Mouse (Mus musculus) heart, postnatal 4 days (tissue): ENCODE measurements around the gene Gna12. TPM values are rescaled to one million over a fixed set of nuclear protein-coding genes. Genes with fewer than 3 reads are reported as not detected.

ENCODE experiments used
- DNase-seq: peaks from one replicate; pipeline ENCODE4 v3.0.0; 2021
- total RNA-seq, 2 experiments: library from RNA; stranded (reverse); gene quantifications; 2 replicates each; pipeline ENCODE4 v1.2.3; 2021

Gene Gna12
- total RNA-seq, 2 experiments from 2014 or later, result 85.9 to 86.8 TPM

DNA sequence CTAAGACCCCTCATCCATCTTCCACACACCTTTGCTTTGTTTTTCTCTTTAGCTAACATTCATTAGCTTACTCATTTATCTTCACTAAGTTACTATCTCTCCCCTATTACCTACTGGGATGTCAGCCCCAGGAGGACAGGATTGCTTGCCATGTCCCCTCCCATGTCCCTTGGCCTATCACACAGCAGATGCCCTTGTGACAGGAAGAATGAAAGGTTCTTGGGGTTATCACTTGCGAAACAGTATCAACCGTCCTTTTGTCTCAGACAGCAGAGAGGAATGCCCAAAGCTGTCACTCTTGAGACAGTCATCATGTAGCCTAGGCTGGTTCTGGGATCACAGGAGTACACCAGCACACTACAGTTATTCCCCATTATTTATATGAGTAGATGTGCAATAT lies 35.1 kb downstream of the Gna12 start:
- no peak for DNase-seq

- no peak for DNase-seq
These were observed 35.5 kb downstream of the Gna12 start for GRCm38 (mm10) chr5:140794753-140795152.

DNA sequence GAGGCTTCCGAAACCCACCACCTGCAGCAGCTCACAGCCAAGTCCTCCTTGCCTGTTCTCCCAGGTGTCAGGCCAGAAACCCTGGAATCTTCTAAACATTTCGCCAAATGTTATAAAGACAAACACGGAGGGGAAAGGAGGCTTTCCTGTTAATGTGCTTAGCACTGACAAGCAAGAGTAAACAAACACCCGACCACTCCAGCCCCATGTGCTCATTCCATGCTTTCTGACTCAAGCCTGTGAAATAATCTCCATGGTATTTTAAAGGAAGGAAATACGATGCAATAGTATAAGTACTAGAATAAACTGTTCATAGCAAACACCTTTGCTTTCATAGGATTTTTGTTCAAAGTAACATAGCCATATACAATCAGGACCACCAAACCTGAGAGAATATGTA lies 38.0 kb downstream of the Gna12 start:
- DNase-seq, result no peak

DNA sequence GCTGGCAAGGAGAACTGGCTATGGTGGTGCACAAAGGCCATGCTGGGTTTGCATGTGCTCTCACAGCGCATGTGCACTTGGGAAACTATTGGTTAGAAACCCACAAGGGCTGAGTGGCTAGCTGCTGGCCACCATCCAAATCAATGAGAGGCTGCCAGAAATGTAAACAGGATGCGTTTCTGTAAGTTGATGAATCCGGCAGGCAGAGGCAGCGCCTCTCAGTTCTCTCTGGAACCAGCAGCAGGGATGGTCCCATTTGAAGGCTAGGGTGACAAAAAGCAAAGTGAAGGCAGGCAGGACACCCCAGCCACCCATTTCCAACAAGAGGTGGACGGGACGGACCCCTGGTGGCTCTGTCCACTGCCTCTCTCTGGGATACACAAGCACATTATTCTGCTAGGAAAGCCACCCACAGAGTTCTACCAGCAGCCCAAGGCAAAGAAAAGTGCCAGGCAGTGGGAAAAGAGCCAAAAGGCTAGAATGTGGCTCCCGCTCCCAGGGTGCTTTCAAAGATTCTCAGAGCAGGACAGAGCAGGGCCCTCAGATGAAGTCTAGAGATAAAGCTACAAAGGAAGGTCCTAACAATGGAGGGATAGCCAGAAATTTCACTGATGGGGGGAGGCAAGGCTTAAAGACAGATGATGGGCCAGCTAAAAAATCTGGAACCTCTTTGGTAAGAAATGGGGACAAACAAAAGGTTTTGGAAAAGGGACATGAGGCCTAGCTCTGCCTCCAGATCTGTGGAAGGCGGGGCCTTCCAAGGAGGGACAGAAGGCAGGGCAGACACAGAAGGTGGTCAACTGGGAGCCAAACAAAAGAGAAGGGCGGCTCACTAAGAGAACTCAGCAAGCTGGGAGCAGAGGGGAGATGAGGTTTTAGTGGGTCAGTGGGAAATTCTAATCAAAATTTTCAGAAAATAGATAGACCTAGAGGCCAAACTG lies 39.0 kb downstream of the Gna12 start:
- peak; percentile 70 for DNase-seq

DNA sequence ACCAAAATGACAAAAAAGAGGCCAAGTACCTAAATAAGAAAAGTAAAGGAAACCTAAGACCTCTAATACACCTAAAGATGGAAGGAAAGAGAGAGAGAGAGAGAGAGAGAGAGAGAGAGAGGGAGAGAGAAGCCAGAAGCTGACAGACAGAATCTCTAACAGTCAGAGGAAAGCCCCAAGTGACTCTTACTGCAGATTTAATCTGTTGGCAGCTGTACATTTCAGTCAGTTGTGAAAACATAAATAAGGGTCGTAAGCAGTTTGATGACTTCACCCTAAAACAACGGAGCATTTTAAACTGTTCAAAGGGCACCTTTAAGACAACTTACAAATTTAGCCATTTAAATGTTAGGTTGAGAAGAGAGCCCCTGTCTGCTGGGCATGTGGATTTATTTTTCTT lies 39.8 kb downstream of the Gna12 start:
- no peak for DNase-seq

DNA sequence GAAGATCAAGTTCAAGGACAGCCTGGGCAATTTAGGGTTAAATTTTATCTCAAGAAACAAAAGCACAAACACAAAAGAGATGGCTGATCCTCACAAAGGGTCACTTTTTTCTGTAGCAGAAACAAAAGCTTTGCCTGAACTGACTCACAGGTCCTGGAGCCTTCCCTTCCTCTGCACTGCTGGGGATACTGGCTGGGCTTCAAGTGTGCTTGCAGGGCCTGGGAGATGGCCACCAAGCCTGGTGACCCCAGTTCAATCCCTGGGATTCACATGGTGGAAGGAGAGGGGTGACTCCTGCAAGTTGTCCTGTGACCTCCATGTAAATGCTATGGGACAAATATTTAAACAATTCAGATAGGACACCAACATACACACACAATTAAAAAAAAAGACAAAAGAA lies 40.7 kb downstream of the Gna12 start:
- DNase-seq, result no peak

DNA sequence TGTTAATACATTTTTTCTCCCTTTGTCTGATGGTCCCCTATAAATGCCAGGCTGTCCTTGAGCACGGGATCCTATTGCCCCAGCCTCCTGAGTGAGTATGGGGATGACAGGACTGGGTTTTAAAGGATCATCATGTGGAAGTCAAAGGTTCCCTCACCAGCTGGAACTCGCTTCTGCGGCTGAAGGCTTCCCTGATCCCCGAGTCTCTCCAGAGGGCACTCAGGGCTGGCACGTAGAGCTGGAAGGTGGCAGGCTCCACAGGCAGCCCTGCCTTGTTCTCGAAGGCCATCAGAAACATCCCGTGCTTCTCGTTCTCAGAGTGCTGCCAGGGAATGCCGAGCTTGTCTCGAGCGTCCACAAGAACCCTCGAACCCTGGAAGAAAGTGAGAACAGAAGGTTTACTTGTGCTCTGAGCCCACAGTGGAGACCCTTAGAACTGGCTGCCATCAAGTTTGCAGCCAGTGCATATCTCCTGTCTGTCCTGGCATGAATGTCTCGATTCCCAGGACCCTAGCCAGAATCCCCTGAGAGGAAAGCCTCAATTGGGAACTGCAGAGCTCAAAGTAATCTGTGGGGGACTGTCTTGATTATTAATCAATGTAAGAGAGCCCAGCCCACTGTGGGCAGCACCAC lies 44.9 kb downstream of the Gna12 start:
- no peak for DNase-seq

DNA sequence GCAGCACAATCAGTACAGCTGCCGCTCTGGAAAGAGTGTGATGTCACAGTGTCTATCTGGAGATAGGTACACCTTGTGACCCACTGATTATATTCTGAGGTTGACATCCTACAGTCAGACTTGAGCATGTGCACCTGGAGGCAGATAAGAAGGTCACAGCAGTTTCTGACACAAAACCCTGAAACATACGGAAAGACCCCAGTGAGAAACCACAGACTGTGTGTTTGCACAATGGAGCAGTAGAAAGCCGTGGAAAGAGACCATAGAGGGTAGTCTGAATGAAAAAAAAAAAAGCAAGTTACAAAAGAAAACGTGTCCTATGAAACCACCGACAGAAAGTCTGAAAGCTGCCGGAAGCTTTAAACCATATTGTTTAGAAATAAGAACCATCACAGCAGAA lies 45.9 kb downstream of the Gna12 start:
- no peak for DNase-seq

GRCm38 (mm10) chr5:140783577-140783976 lies 46.7 kb downstream of the Gna12 start:
- DNase-seq, result no peak

DNA sequence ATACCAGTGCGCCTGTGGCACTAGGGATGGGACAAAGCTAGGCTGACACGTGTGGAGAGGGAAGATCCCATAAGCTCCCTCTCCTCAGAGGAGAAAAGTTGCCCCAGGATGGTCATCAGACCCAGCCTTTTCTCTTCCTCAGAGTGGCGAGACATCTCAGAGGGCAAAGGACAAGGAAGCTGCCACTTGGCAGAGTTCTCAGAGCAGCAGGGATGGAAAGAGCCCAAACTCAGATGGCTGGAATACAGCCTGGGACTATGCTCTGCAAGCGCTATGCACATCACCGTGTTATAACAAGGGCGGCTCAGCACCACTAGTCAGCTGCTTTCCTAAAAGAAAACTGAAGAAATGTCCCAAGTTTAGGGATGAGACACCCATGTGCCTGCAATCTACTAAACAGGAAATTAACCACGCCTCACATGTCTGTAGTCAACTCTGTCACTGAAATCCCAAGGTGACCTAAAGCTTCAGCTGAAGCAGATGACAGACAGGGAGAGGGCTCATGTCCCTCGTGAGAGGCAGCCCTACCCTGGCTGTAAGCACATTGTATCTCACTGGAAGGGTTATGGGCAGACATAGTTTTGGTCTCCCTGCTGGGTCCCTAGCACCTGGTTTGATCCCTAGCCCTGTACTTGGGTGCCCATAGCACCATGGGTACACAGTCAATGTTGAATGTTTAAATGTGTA lies 48.2 kb downstream of the Gna12 start:
- no peak for DNase-seq

DNA sequence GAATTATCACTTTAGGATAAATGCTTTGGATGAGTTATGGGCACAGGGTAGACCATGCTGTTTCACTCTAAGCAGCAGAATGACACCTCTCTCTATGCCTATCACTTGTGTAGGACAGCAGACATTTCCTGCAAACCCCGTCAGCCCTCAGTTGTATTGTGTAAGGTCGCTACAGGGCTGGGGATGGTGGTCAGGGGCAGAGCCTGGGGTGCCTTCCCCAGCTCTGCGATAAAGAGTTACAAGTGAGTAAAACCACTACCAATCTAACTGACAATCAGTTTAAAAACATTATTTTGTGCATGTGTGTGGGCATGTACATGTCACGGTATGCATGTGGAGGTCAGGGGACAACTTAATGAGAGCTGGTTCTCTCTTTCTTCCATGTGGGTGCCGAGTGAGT lies 49.1 kb downstream of the Gna12 start:
- DNase-seq, result no peak

DNA sequence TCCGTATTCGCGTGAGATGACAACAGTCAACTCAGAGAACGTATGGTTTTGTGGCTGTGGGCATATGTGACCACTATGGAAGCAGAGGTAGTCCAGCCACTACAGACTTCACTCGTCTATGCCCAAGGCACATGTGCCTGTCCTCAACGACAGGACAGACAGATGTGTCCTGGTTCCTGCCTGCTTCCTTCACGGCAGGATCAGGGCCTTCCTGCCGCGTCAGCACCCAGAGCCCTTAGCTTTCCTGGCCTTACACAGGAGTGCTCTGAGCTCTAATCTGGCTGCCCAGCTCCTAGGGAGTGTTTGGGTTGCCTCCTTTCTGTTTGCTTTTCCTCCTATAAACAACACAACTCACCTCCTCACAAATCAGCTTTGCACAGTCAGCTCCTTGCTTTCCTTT lies 53.3 kb downstream of the Gna12 start:
- no peak for DNase-seq

DNA sequence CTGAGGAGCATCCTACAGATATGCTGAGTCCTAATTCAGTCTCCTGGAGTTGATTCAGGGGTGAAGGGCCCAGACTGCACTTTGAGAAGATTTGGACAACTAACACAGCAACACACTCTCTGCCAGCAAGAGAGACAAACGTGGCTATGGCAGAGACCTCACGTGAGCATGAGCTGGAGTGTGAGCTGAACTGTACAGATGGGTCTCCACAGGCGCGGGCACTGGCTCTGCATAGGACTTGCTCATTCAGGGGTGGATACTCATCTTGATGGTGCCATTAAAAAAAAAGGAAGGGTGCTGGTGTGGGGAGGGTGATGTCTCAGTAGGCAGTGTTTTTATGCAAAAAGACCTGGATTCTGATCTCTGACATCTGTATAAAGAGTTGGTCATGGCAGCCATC lies 55.1 kb downstream of the Gna12 start:
- DNase-seq, result no peak

DNA sequence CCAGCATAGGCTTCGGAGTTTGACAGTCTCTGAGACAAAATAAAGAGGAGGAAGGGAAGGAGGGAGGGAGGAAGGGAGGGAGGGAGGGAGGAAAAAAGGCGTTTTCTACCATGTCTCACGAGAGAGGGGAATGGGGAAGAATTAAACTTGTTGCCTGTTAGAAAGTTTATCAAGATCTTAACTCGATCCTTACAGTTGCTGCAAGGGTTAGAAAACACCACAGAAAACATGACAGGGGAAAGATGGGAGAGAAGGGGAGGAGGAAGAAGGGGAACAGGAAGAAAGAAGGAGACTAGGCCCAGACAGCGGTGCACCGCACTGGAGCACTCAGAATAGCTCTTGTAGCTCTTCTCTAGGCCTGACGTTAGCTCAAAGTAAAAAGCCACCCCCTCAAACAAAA lies 58.1 kb downstream of the Gna12 start:
- DNase-seq, result no peak

DNA sequence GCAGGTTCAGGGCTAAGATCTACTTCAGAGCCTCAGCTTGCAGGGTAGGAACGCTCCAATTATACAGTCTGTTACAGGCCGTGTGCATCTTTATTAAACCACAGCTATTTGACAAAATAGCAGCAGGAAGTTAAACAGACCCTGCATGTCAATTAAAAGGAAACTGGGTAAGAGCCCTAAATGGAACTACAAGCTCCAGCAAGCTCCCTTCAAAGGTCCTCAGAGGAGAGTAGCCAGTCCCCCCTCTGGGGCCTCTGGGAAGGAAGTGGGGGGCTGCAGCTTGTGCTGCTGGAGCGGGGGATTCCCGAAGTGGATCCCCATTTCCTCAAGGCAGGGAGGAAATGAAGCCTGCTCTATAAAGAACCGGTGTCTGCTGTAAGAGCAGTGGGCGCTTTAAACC lies 58.6 kb downstream of the Gna12 start:
- no peak for DNase-seq

- no peak for DNase-seq
These were observed 61.9 kb downstream of the Gna12 start for GRCm38 (mm10) chr5:140768333-140768732.

DNA sequence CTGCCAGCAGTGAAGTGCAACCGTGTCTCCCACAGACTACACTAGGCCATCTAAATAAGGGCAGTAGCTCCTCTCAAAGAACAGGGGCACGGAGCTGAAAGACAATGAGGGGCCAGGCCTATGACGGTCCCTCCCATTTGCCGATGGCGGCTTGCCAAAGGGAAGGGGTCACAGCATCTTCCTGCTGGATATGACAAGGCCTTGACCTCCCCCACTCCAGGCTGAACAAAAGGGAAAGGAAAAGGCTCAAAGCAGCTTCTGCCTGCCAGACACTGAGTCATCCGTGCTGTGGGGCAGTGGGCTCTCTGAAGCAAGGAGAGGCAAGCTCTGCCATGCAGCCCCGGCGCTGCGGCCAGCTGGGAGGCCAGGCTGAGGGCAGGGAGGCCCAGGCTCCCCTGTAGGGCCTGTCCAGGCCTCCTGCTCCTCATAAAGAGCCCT lies 62.5 kb downstream of the Gna12 start:
- peak; percentile 93 for DNase-seq

- no peak for DNase-seq
These were observed 63.7 kb downstream of the Gna12 start for GRCm38 (mm10) chr5:140766566-140766965.

DNA sequence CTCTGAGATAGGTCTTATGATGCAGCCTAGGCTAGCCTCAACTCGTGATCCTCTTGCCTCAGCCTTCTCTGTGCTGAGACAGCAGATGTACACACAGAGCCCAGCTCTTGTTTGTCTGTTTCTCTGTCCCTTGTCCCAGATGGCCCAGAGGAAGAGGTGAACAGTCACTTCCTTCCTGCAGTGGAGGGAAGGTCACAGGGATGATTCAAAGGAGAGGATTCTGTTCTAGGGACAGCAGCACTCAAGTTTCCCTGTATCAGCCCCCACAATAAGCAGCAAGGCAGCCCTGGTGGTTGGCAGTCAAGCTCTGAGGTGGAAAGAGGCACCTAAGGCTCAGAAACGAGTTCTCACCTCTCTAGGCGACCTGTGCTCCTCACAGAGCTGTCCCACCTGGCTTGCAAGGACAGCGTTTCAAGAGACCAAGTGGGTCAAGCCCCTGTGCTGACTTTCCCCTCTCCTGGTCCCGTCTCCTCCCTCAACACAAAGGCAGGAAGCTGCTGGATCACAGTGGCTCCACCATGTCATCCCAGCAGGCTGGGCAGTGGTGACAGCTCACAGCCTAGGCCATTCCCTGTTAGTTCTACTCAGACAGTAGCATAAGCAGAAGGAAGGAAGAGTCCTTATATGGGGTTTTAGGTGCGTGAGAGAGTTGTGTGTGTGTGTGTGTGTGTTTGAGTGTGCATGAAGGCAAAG lies 65.2 kb downstream of the Gna12 start:
- DNase-seq, result peak; percentile 41

- DNase-seq, result no peak
These were observed 67.7 kb downstream of the Gna12 start for GRCm38 (mm10) chr5:140762540-140762939.

DNA sequence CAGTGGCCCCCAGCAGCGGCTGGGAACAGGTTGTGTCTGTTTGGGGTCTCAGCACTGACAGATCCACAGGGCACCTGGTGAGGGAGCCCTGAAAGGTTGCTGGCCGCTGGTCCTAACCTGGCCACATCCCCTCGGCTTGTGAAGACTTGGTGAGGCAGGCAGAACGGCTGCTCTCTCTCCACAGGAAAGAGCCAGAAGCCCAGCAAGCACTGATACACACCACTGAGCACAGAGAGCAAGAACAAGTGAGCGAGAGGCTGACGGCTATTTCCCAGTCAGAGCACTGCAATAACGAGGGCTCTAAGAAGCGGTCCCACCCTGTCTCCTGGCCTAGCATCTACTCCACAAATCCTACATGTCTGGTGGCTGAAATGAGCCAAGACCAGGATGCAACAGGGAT lies 71.4 kb downstream of the Gna12 start:
- DNase-seq, result no peak

DNA sequence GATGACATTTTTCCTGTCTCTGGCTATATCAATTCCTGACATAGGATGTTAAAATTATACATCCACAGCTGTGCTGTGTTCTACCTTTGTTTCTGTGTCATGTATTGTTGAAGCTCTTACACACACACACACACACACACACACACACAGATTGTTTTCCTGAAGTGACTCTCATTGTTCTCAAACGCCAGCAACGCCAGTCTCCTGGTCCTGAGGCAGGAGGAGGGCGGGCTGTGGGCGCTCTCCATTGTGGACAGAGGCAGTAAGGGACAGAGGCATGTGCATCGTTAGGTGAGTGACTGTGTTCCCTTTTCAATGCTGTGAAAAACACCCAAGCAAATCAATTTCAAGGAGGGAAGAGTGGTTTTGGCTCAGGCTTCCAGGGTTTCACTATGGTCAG lies 77.0 kb downstream of the Gna12 start:
- no peak for DNase-seq

DNA sequence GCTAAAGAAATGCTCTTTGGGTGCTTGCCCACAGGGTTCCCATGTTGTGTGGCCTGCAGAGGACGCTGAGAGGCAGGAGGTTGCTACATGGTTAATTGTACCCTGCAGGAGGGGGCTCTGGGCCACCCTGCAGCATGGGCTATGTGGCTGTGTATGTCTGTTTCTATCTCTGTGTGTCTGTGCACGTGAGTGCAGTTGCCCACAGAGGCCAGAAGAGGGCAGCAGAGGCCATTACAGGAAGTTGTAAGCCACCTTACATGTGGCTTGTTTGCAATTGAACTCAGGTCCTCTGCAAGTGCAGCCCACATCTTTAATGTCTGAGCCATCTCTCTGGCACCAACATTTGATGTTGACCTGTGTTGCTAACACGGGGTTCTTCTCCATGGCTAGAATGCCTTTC lies 77.6 kb downstream of the Gna12 start:
- DNase-seq, result no peak
